Mouse (Mus musculus) lung, adult 2 months (tissue): ENCODE results near the gene Rbms3.

Source experiments
- CTCF ChIP-seq: fragments of 200-500 bp; IDR thresholded peaks from 2 replicates; pipeline ENCODE4 v1.5.1; 2011; ENCODE audit warnings: mild to moderate bottlenecking, low read length, control low read depth; ENCODE audit not compliant: insufficient read depth
- POLR2A ChIP-seq: fragments of 200-500 bp; IDR thresholded peaks from 2 replicates; pipeline ENCODE4 v1.6.1; 2011; ENCODE audit warnings: low read depth, mild to moderate bottlenecking, control low read depth, low read length, borderline replicate concordance; ENCODE audit errors: extremely low read depth

- TF ChIP-seq CTCF (no peak), POLR2A (no peak)
These were observed 536.2 kb downstream of the Rbms3 start for GRCm38 (mm10) chr9:117093551-117093950.
